Mouse (Mus musculus): ENCODE data around the gene Ankrd65. TPM values are rescaled to one million over a fixed set of nuclear protein-coding genes. Genes with fewer than 3 reads are reported as not detected.

Gene Ankrd65
- total RNA-seq (2023), result not detected in 2 replicates

DNA sequence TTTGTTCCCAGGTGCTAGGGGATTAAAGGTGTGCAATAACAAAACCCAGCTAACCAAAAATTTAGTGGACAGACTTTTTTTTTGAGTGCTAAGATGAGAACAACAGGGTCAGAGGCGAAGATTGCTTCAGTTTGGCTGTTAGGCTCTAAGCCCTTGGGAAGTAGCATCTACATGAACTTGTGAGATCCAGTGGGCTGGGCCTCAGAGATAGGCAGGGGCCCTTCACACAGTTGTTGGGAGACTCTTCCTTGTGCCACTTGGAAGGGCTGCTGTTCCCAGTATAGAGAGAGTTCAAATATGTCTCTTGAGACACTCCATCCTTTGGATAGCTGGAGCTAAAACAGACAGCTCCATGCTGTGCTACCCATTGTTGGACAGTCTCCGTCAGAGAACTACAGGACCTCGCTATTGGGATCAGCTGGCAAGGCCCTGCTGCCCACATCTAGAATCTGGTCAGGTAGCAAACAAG lies at the start of gene Ankrd65:
Gene Ankrd65 (plus strand): TSS at position 419 of the 469 bp plus-strand sequence.

GRCm38 (mm10) chr4:155760613-155761355 lies 29.5 kb upstream of the Ankrd65 start, which contains the start of gene Atad3a:
Gene Atad3a, minus strand, starts transcription at chr4:155761093.

GRCm38 (mm10) chr4:155774280-155774754 lies 15.9 kb upstream of the Ankrd65 start, which contains the start of gene Vwa1:
Gene Vwa1, minus strand, starts transcription at chr4:155774698.

GRCm38 (mm10) chr4:155785819-155786218 lies 4.4 kb upstream of the Ankrd65 start, which contains the start of gene Tmem88b:
Gene Tmem88b, minus strand, starts transcription at chr4:155785874.

DNA sequence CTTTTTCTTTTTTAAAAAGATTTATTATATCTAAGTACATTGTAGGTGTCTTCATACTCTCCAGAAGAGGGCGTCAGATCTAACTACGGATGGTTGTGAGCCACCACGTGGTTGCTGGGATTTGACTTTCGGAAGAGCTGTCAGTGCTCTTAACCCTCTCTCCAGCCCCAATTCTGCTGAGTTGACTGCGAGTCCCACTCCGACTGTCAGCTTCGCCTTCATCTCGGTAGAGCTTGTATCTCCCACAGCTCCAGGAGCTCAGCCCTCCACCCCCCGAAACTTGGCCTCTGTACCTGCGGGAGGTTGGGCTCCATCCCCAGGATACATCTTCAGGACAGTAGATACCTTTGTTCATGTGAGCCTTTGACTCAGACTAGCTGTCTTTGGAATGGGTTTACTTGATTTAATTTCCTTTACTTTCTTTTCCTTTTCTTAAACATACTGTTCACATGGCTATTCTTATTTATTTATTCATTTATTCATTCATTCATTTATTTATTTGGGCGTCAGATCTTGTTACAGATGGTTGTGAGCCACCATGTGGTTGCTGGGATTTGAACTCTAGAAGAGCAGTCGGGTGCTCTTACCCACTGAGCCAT lies 12.6 kb downstream of the Ankrd65 start, which contains the start of gene Mrpl20:
Gene Mrpl20 (plus strand): TSS at position 138 of the 599 bp plus-strand sequence.

DNA sequence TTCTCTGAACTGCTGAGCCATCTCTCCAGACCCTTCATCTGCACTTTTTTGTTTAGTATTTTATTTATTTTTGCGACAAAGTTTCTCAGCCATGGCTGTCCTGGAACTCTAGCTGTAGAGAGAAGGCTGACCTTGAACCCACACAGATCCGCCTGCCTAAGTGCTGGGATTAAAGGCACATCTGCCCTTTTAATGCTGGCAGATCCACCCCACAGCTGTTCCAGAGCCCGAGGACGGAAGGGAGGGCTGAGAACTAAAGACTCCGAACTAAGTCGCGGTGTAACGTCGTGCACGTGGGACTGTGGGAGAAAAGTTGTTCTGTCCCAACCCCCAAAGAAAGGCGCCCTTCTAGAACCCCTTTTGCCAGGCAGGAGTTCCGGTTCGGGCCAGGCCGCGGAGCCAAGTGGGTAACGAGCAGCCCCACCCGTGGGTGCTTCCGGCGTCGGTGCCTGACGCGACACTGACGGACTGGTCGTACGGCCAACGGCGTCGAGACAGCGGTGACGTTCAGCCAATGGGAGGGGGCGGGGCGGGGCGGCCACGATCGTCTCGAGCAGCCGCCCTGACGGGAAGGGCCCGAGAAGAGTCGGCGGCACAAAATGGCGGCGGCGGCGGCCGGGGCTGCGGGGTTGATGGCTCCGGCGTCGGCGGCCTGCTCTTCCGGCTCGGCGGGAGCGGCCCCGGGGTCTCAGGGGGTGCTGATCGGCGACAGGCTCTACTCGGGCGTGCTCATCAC lies 21.9 kb downstream of the Ankrd65 start, which contains the start of gene Ccnl2:
Gene Ccnl2 (plus strand): TSS at position 561 of the 736 bp plus-strand sequence.

DNA sequence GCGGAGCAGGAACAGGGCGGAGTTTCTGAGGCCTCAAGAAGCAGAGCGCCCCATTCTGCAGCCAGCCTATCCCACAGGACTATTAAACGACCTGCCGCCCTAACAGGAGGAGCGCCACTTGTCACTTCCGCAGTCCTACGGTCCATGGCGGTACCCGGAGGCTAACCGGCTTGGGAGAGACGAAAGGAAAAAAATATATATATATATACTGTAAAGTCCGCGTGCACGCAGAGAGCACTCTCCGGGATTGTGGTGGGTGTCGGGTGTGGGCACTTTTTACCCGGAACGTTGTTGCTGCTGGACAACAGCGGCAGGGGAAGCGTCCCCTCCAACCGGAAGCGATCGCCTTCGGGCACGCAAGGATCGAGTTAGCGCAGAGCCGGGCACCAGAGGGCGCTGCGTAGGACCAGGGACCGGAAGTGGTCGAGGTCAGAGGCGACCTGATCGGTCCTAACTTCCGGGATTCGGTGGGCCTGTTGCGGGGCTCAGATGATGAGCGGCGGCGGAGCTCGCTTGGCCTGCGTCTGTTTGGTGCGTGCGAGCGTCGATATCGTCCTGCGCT lies 41.0 kb downstream of the Ankrd65 start, which contains the start of gene Aurkaip1:
Gene Aurkaip1 (plus strand): TSS at position 68 of the 562 bp plus-strand sequence.

DNA sequence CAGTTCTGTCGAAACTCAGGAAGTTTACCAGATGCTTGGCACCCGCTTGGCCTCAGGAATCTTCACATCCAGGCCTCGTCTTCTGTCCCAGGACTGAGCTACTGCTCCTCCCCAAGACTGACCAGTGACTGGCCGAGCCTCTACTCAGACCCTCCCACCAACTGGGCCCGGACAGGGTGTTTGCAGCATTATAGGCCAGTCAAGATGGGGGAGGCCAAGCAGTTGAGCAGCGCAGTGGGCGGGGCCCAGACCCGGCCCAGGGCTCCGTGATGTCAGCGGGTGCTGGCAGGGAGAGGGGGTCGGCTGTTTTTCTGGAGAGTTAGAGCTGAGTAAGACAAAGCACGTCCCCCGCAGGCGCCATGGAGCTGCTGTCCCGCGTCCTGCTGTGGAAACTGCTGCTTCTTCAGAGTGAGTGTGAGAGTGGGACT lies 49.3 kb downstream of the Ankrd65 start, which contains the start of gene Mxra8:
Gene Mxra8 (plus strand): TSS at position 198 of the 428 bp plus-strand sequence.

DNA sequence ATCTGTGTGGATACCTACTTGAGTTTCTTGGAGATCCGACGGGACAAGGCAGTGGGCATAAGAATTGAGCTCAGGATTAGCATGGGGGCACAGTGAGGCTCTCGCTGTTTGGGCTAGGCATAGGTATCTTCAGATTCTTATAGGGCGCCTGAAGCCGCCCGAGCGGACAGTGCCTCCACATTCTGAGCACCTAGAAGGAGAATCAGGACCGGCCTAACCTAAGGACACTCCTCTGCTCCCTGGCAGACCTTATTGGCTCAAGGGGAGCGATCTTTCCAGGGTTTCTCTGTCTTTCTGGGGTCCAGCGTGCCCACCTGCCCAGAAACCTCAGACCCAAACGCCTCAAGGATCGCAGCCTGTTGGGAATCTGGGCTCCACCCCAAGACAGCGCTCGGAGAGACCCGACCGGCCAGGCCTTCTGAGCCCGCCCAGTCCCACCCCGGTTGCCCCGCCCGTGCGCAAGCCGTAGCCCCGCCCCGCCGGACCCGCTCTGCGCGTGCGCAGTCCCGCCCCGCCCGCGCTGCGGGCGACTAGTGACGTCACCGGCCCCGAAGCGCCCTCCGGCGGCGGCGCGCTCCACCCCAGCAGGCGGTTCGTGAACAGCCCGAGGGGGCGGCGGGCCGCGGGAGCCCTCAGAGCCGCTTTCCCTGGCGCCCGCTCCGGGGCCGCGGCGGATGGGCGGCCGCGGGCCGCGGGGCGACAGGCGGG lies 56.8 kb downstream of the Ankrd65 start, which contains the start of gene Dvl1:
Gene Dvl1 (plus strand): TSS at position 532 of the 708 bp plus-strand sequence.

Other genes with a start within 250 kb of the Ankrd65 start
- gene Nadk, start 228.1 kb upstream of the Ankrd65 start, total RNA-seq (2023), result 364 and 368 TPM in 2 replicates
- gene Slc35e2, start 189.0 kb upstream of the Ankrd65 start, total RNA-seq (2023), result 13.1 and 16.4 TPM in 2 replicates
- 181 and 295 TPM in 2 replicates for gene Cdk11b, start 165.6 kb upstream of the Ankrd65 start, total RNA-seq (2023)
- not detected in 2 replicates for gene Gm10563, start 145.0 kb upstream of the Ankrd65 start, total RNA-seq (2023)
- gene Mmp23, start 137.1 kb upstream of the Ankrd65 start, total RNA-seq (2023), result 0.34 and 1.3 TPM in 2 replicates
- 30.7 and 38.4 TPM in 2 replicates for gene Mib2, start 121.2 kb upstream of the Ankrd65 start, total RNA-seq (2023)
- gene Fndc10, start 96.1 kb upstream of the Ankrd65 start, total RNA-seq (2023), result 0.22 and 0.54 TPM in 2 replicates
- 82.1 and 98.7 TPM in 2 replicates for gene Ssu72, start 85.6 kb upstream of the Ankrd65 start, total RNA-seq (2023)
- gene Tmem240, start 55.6 kb upstream of the Ankrd65 start, total RNA-seq (2023), result 0.23 and 0.41 TPM in 2 replicates
- 7.3 and 11.4 TPM in 2 replicates for gene Atad3a, start 29.3 kb upstream of the Ankrd65 start, total RNA-seq (2023)
- not detected in 2 replicates for gene Vwa1, start 15.7 kb upstream of the Ankrd65 start, total RNA-seq (2023)
- gene Tmem88b, start 4.6 kb upstream of the Ankrd65 start, total RNA-seq (2023), result not detected in 2 replicates
- gene Mrpl20, start 12.4 kb downstream of the Ankrd65 start, total RNA-seq (2023), result 45.0 and 61.8 TPM in 2 replicates
- gene Ccnl2, start 22.1 kb downstream of the Ankrd65 start, total RNA-seq (2023), result 162 and 225 TPM in 2 replicates
- gene Aurkaip1, start 40.8 kb downstream of the Ankrd65 start, total RNA-seq (2023), result 98.0 and 129 TPM in 2 replicates
- 0.23 and 1.3 TPM in 2 replicates for gene Mxra8, start 49.2 kb downstream of the Ankrd65 start, total RNA-seq (2023)
- gene Dvl1, start 57.0 kb downstream of the Ankrd65 start, total RNA-seq (2023), result 49.9 and 68.5 TPM in 2 replicates
- 2.3 and 2.6 TPM in 2 replicates for gene Tas1r3, start 72.9 kb downstream of the Ankrd65 start, total RNA-seq (2023)
- 20.5 and 22.6 TPM in 2 replicates for gene Cptp, start 79.0 kb downstream of the Ankrd65 start, total RNA-seq (2023)
- gene Ints11, start 79.1 kb downstream of the Ankrd65 start, total RNA-seq (2023), result 31.9 and 42.4 TPM in 2 replicates
- gene Pusl1, start 101.3 kb downstream of the Ankrd65 start, total RNA-seq (2023), result 10.6 and 10.8 TPM in 2 replicates
- gene Acap3, start 101.4 kb downstream of the Ankrd65 start, total RNA-seq (2023), result 55.0 and 80.6 TPM in 2 replicates
- gene Ube2j2, start 153.4 kb downstream of the Ankrd65 start, total RNA-seq (2023), result 100 and 130 TPM in 2 replicates
- gene C1qtnf12, start 171.9 kb downstream of the Ankrd65 start, total RNA-seq (2023), result 18.1 and 25.1 TPM in 2 replicates
- gene B3galt6, start 202.2 kb downstream of the Ankrd65 start, total RNA-seq (2023), result 1.6 and 1.9 TPM in 2 replicates
- 101 and 115 TPM in 2 replicates for gene Sdf4, start 202.4 kb downstream of the Ankrd65 start, total RNA-seq (2023)
- 1.5 and 2.1 TPM in 2 replicates for gene Tnfrsf4, start 223.4 kb downstream of the Ankrd65 start, total RNA-seq (2023)
- gene Tnfrsf18, start 235.7 kb downstream of the Ankrd65 start, total RNA-seq (2023), result 3.5 and 6.8 TPM in 2 replicates

Measured in neutrophil, adult 65 days (primary cell).